In the genomic region with DNA sequence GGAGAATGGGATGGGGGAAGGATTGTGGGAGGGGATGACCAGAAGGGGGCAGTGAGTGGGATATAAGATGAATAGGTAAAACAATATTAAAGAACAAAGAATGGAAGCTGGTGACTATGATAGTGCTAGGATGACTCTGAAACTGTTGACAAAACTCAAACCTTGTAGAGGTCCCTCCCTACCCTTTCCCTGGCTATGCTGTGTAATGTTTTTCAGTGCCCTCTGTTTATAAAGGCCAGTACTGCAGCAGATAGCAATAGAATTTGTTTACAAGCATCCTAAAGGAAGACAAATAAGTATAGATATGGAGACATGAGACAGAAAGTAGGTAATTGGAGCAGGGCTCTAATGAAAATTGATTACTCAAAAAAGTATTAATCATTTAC, we compare ENCODE assay signal across 18 mouse cellular contexts.
A peak's percentile ranks its signal among the peaks of the same experiment; 100 is the strongest.
DNase-seq lines count a peak whose midpoint lies in the region; ATAC-seq lines count a peak whose summit lies in the region.
"Had no signal": no experiment of that assay in that cellular context is flagged by ENCODE, and none has a peak within 500 bp of the region (broad histone marks: within the 10 kb centered on the region; RNA-seq: fewer than 3 reads in every experiment).

No protein-coding gene starts in this region.

- H3K4me2 ChIP-seq in heart, embryonic 12.5 days: no peak overlapping the region
- no peak overlapping the region for H3K4me2 ChIP-seq in heart, embryonic 11.5 days
- no peak overlapping the region for H3K4me2 ChIP-seq in liver, embryonic 16.5 days (ENCODE audit: low read depth, low read length)
- H3K4me2 ChIP-seq in forebrain, embryonic 13.5 days: no peak overlapping the region
- H3K4me2 ChIP-seq: hindbrain, embryonic 14.5 days; neural tube, embryonic 15.5 days had no signal

- no peak overlapping the region for H3K4me3 ChIP-seq in heart, embryonic 12.5 days
- no peak overlapping the region for H3K4me3 ChIP-seq in heart, embryonic 11.5 days (ENCODE audit: low read depth, low read length)
- no peak overlapping the region for H3K4me3 ChIP-seq in liver, embryonic 16.5 days (ENCODE audit: low read depth, low read length)
- no peak overlapping the region for H3K4me3 ChIP-seq in forebrain, embryonic 13.5 days
- H3K4me3 ChIP-seq: neural tube, embryonic 15.5 days had no signal

- H3K4me1 ChIP-seq in heart, embryonic 12.5 days (replicated peaks): peaks cover 13% of the 10 kb centered on the region
- H3K4me1 ChIP-seq in heart, embryonic 11.5 days (ENCODE audit: control insufficient read depth, insufficient read depth, low read length): peaks cover 4% of the 10 kb centered on the region; the same call in 1 of the 2 replicates
- peaks cover 12% of the 10 kb centered on the region for H3K4me1 ChIP-seq in liver, embryonic 16.5 days (ENCODE audit: control insufficient read depth, low read depth, low read length)
- H3K4me1 ChIP-seq in forebrain, embryonic 13.5 days: 0 out of 2 replicates have a peak, but pooled peaks cover 6% of the 10 kb centered on the region
- H3K4me1 ChIP-seq: neural tube, embryonic 15.5 days had no signal

- peak; percentile 42 for DNase-seq in 416B (ENCODE audit: low read depth)
- DNase-seq in c-Kit-positive CD71-positive TER-119-positive erythroid progenitor cells, embryonic 14.5 days (ENCODE audit: low spot score): peak; percentile 54
- no peak for DNase-seq in right cerebral cortex, adult 2 months (ENCODE audit: low spot score in 2 of 2)
- DNase-seq in adrenal gland, adult (ENCODE audit: inconsistent age in 2 of 2, low spot score in 1 of 2): no peak
- DNase-seq: adrenal gland, postnatal 25 days; B cell, adult 2 months; cerebellum, postnatal 14 days; kidney, adult 2 months; kidney, postnatal 36 days; lung, adult 18-20 months; thymus, postnatal 14 days had no signal

- no peaks in the 10 kb centered on the region for H3K27me3 ChIP-seq in heart, embryonic 12.5 days (replicated peaks)
- H3K27me3 ChIP-seq in heart, embryonic 11.5 days (ENCODE audit: control insufficient read depth, insufficient read depth, low read length): no peaks in the 10 kb centered on the region
- H3K27me3 ChIP-seq in liver, embryonic 16.5 days (ENCODE audit: control insufficient read depth, insufficient read depth, low read depth, low read length): no peaks in the 10 kb centered on the region
- H3K27me3 ChIP-seq in forebrain, embryonic 13.5 days: no peaks in the 10 kb centered on the region
- H3K27me3 ChIP-seq: neural tube, embryonic 15.5 days had no signal

- no peak overlapping the region for H3K27ac ChIP-seq in heart, embryonic 12.5 days (ENCODE audit: poor library complexity, severe bottlenecking)
- no peak overlapping the region for H3K27ac ChIP-seq in heart, embryonic 11.5 days (ENCODE audit: low read depth, low read length)
- peak overlapping the region; percentile 5; the same call in 1 of the 2 replicates for H3K27ac ChIP-seq in liver, embryonic 16.5 days (ENCODE audit: low read length)
- H3K27ac ChIP-seq in forebrain, embryonic 13.5 days: no peak overlapping the region
- H3K27ac ChIP-seq: hindbrain, embryonic 14.5 days; neural tube, embryonic 15.5 days; stomach, postnatal 0 days had no signal

- H3K9me3 ChIP-seq in heart, embryonic 12.5 days (replicated peaks): no peaks in the 10 kb centered on the region
- H3K9me3 ChIP-seq in heart, embryonic 11.5 days (replicated peaks; ENCODE audit: control insufficient read depth, low read length): no peaks in the 10 kb centered on the region
- H3K9me3 ChIP-seq in liver, embryonic 16.5 days (replicated peaks; ENCODE audit: control insufficient read depth, low read length): no peaks in the 10 kb centered on the region
- H3K9me3 ChIP-seq in forebrain, embryonic 13.5 days (replicated peaks): no peaks in the 10 kb centered on the region
- H3K9me3 ChIP-seq: neural tube, embryonic 15.5 days had no signal

- ATAC-seq in heart, embryonic 12.5 days (ENCODE audit: insufficient number of reproducible peaks, low FRiP score): peak; percentile 45; the same call in 1 of the 2 replicates
- no peak for ATAC-seq in heart, embryonic 11.5 days (replicated peaks; ENCODE audit: insufficient number of reproducible peaks, low FRiP score, low TSS enrichment)
- ATAC-seq in liver, embryonic 16.5 days (ENCODE audit: low read depth): peak; percentile 59
- ATAC-seq in forebrain, embryonic 13.5 days: no peak

- H3K36me3 ChIP-seq in heart, embryonic 12.5 days: peaks cover 3% of the 10 kb centered on the region; the same call in 1 of the 2 replicates
- H3K36me3 ChIP-seq in heart, embryonic 11.5 days (ENCODE audit: control insufficient read depth, insufficient read depth, low read length): no peaks in the 10 kb centered on the region
- no peaks in the 10 kb centered on the region for H3K36me3 ChIP-seq in liver, embryonic 16.5 days (ENCODE audit: control insufficient read depth, insufficient read depth)
- no peaks in the 10 kb centered on the region for H3K36me3 ChIP-seq in forebrain, embryonic 13.5 days (ENCODE audit: poor library complexity, severe bottlenecking)
- H3K36me3 ChIP-seq: neural tube, embryonic 15.5 days had no signal

- no peak overlapping the region for H3K9ac ChIP-seq in heart, embryonic 12.5 days
- H3K9ac ChIP-seq in heart, embryonic 11.5 days (ENCODE audit: low read depth, low read length): no peak overlapping the region
- no peak overlapping the region for H3K9ac ChIP-seq in liver, embryonic 16.5 days (ENCODE audit: low read depth, low read length)
- H3K9ac ChIP-seq in forebrain, embryonic 13.5 days: no peak overlapping the region
- H3K9ac ChIP-seq: hindbrain, embryonic 14.5 days; neural tube, embryonic 15.5 days had no signal

Comparison
In these comparisons a context has a peak if more than half of its experiments do, and no peak if none do; other contexts are left out.
1. ATAC-seq: peak in heart, embryonic 12.5 days (single experiment) and liver, embryonic 16.5 days (single experiment); none in heart, embryonic 11.5 days (single experiment) and forebrain, embryonic 13.5 days (single experiment).
2. DNase-seq: peak in 416B (single experiment) and c-Kit-positive CD71-positive TER-119-positive erythroid progenitor cells, embryonic 14.5 days (single experiment); none in right cerebral cortex, adult 2 months (0 of 2) and adrenal gland, adult (0 of 2).